Mouse (Mus musculus): ENCODE data around the gene Tle4. TPM values are rescaled to one million over a fixed set of nuclear protein-coding genes. Genes with fewer than 3 reads are reported as not detected.
A peak's percentile ranks its signal among the peaks of the same experiment; 100 is the strongest.
"Not testable (repeated sequence)": the region's sequence is repeated elsewhere in the genome, so short reads cannot be mapped to it uniquely, and the experiment has no call there.

Tle4 gene
- 4.6 TPM in 2 replicates for polyA plus RNA-seq (2015; fragmentation: Nextera tagmentation; extraction: Ambion mirVana)

GRCm38 (mm10) chr19:14597917-14598689 is at the start of gene Tle4:
Gene Tle4, minus strand, starts transcription at chr19:14598051.
- H3K9ac ChIP-seq, result peak within 1 kb of the TSS; percentile 94
- H3K4me1 ChIP-seq (replicated peaks), result peaks cover 40% of the 10 kb centered on the region
- H3K36me3 ChIP-seq (replicated peaks), result 0 out of 2 replicates have a peak, but pooled peaks cover 11% of the 10 kb centered on the region
- H3K27me3 ChIP-seq, result no peaks in the 10 kb centered on the region; the same call in 1 of the 2 replicates
- ATAC-seq (ENCODE audit: insufficient read depth), result peak; percentile 94
- peak within 1 kb of the TSS; percentile 93 for H3K27ac ChIP-seq (replicated peaks)
- peak within 1 kb of the TSS; percentile 92 for H3K4me3 ChIP-seq (replicated peaks)
- under 1% methylated on average over 71 of the region's 71 CpGs for WGBS (ENCODE audit: insufficient replicate concordance)
- peak within 1 kb of the TSS; percentile 97 for H3K4me2 ChIP-seq
- H3K9me3 ChIP-seq (replicated peaks), result no peaks in the 10 kb centered on the region

GRCm38 (mm10) chr19:14645666-14646065 is 47.8 kb upstream of the Tle4 start:
- Histone ChIP-seq H3K4me1 (replicated peaks) (no peaks in the 10 kb centered on the region), H3K27me3 (no peaks in the 10 kb centered on the region), H3K9me3 (replicated peaks) (no peaks in the 10 kb centered on the region), H3K9ac (no peak overlapping the region), H3K36me3 (replicated peaks) (no peaks in the 10 kb centered on the region), H3K27ac (replicated peaks) (no peak overlapping the region), H3K4me3 (replicated peaks) (no peak overlapping the region), H3K4me2 (no peak overlapping the region)
- ATAC-seq (ENCODE audit: insufficient read depth), result no peak
- 25% methylated on average over 2 of the region's 2 CpGs for WGBS (ENCODE audit: insufficient replicate concordance)

GRCm38 (mm10) chr19:14644756-14645155 is 46.9 kb upstream of the Tle4 start:
- no peak overlapping the region for H3K27ac ChIP-seq (replicated peaks)
- H3K27me3 ChIP-seq, result no peaks in the 10 kb centered on the region
- no peak overlapping the region for H3K9ac ChIP-seq
- H3K36me3 ChIP-seq (replicated peaks), result no peaks in the 10 kb centered on the region
- no peak overlapping the region for H3K4me3 ChIP-seq (replicated peaks)
- no peak for ATAC-seq (ENCODE audit: insufficient read depth)
- H3K9me3 ChIP-seq (replicated peaks), result no peaks in the 10 kb centered on the region
- 56% methylated on average over 3 of the region's 3 CpGs for WGBS (ENCODE audit: insufficient replicate concordance)
- H3K4me2 ChIP-seq, result no peak overlapping the region
- no peaks in the 10 kb centered on the region for H3K4me1 ChIP-seq (replicated peaks)

DNA sequence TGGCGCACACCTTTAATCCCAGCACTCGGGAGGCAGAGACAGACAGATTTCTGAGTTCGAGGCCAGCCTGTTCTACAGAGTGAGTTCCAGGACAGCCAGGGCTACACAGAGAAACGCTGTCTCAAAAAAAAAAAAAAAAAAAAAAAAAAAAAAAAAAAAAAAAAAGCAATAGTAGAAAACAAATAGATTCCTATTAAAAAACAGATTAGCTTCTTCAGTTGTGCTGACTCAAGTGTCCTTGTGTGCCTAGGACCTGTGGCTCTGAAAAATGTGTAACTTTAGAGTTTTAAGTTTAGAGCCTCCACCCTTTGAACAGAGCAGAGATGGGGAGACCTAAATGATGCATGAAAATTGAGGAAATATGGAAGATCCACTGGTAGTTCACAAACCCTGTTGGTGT is 45.2 kb upstream of the Tle4 start:
- H3K4me3 ChIP-seq (replicated peaks); H3K9ac ChIP-seq; H3K36me3 ChIP-seq (replicated peaks); H3K4me2 ChIP-seq; H3K9me3 ChIP-seq (replicated peaks); H3K4me1 ChIP-seq (replicated peaks); H3K27me3 ChIP-seq; ATAC-seq (ENCODE audit: insufficient read depth); H3K27ac ChIP-seq (replicated peaks): not testable (repeated sequence)
- 76% methylated on average over 4 of the region's 4 CpGs for WGBS (ENCODE audit: insufficient replicate concordance)

DNA sequence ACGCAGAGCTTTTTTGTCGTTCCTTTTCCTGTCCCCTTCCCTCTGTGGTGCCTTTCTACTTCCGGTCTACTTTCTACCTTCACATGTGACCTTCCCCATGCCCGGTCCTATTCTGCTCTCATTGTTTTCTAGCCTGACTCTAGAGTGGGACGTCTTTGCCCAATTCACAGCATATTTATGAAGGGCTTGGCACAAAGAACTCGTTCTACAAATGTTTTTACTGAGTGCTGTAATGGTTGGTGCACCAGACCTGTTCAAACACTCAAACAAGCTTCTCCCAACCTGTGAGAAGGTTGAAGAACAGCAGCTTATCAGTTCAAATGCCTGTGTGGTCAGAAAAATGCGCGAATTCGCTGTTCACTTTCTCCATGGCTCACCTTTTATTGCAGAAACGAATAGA is 44.8 kb upstream of the Tle4 start:
- no peaks in the 10 kb centered on the region for H3K27me3 ChIP-seq
- no peaks in the 10 kb centered on the region for H3K36me3 ChIP-seq (replicated peaks)
- H3K4me2 ChIP-seq, result no peak overlapping the region
- WGBS (ENCODE audit: insufficient replicate concordance), result 46% methylated on average over 10 of the region's 10 CpGs
- H3K27ac ChIP-seq (replicated peaks), result no peak overlapping the region
- no peak overlapping the region for H3K4me3 ChIP-seq (replicated peaks)
- H3K9me3 ChIP-seq (replicated peaks), result no peaks in the 10 kb centered on the region
- no peak for ATAC-seq (ENCODE audit: insufficient read depth)
- no peaks in the 10 kb centered on the region for H3K4me1 ChIP-seq (replicated peaks)
- H3K9ac ChIP-seq, result no peak overlapping the region

GRCm38 (mm10) chr19:14635213-14635928 is 37.5 kb upstream of the Tle4 start:
- 0 out of 2 replicates have a peak, but pooled peaks have one; percentile 31 for ATAC-seq (ENCODE audit: insufficient read depth)
- no peak overlapping the region for H3K9ac ChIP-seq
- no peaks in the 10 kb centered on the region for H3K27me3 ChIP-seq
- H3K36me3 ChIP-seq (replicated peaks), result no peaks in the 10 kb centered on the region
- H3K4me1 ChIP-seq (replicated peaks), result peaks cover 7% of the 10 kb centered on the region; the same call in 1 of the 2 replicates
- WGBS (ENCODE audit: insufficient replicate concordance), result 18% methylated on average over 10 of the region's 10 CpGs
- H3K4me2 ChIP-seq, result peak overlapping the region; percentile 20; the same call in 1 of the 2 replicates
- 0 out of 2 replicates have a peak overlapping the region, but pooled peaks have one; percentile 38 for H3K27ac ChIP-seq (replicated peaks)
- H3K9me3 ChIP-seq (replicated peaks), result no peaks in the 10 kb centered on the region
- no peak overlapping the region for H3K4me3 ChIP-seq (replicated peaks)

DNA sequence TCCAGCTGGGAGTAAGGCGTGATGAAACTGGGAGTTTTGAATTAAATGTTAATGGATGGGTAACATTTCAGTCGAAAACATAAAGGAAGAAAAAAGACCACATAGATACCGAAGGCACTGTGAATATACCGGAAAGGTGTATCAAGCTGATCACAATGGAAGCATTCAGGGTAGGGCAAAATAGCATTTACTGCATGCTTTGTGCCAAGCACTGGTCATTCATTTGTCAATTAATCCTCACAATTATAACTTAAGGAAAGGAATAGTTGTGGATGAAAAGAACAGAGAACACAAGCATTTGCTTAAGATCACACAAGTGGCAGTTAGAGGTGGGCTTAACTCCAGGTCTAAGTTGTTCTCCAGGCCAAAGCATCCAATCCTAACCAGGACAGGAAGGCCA is 25.5 kb upstream of the Tle4 start:
- Histone ChIP-seq H3K27me3 (no peaks in the 10 kb centered on the region), H3K9ac (no peak overlapping the region), H3K4me3 (replicated peaks) (no peak overlapping the region), H3K4me1 (replicated peaks) (no peaks in the 10 kb centered on the region), H3K9me3 (replicated peaks) (no peaks in the 10 kb centered on the region), H3K4me2 (no peak overlapping the region), H3K27ac (replicated peaks) (no peak overlapping the region), H3K36me3 (replicated peaks) (no peaks in the 10 kb centered on the region)
- WGBS (ENCODE audit: insufficient replicate concordance), result 63% methylated on average over 4 of the region's 4 CpGs
- no peak for ATAC-seq (ENCODE audit: insufficient read depth)

- Histone ChIP-seq H3K4me2 (no peak overlapping the region), H3K36me3 (replicated peaks) (no peaks in the 10 kb centered on the region), H3K4me1 (replicated peaks) (no peaks in the 10 kb centered on the region), H3K27ac (replicated peaks) (no peak overlapping the region), H3K9me3 (replicated peaks) (no peaks in the 10 kb centered on the region), H3K9ac (no peak overlapping the region), H3K4me3 (replicated peaks) (no peak overlapping the region), H3K27me3 (no peaks in the 10 kb centered on the region)
- ATAC-seq (ENCODE audit: insufficient read depth), result no peak
- WGBS (ENCODE audit: insufficient replicate concordance), result 80% methylated on average over 1 of the region's 1 CpGs
Measured at GRCm38 (mm10) chr19:14620534-14620933, 22.7 kb upstream of the Tle4 start.

DNA sequence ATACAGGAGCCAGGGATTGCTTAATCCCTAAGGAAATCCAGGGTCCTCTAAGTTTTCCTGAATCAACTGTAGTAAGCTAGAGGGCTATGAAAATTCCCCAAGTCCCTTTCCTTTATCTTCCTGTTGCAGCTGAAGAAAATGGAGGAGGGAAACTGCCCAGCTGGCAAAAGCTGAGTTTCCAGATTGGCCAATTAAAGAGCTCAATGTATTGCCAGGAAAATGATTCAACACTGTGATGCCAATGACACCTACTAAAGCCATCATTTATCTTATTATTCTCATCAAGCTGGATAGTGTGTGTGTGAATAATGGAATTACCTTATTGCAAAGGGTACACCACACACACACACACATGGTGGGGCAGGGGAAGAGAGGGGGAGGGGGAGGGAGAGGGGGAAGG is 22.0 kb upstream of the Tle4 start:
- no peak overlapping the region for H3K4me2 ChIP-seq
- no peaks in the 10 kb centered on the region for H3K4me1 ChIP-seq (replicated peaks)
- no peaks in the 10 kb centered on the region for H3K36me3 ChIP-seq (replicated peaks)
- H3K9me3 ChIP-seq (replicated peaks), result no peaks in the 10 kb centered on the region
- H3K27ac ChIP-seq (replicated peaks), result no peak overlapping the region
- H3K9ac ChIP-seq, result no peak overlapping the region
- H3K4me3 ChIP-seq (replicated peaks), result no peak overlapping the region
- no peak for ATAC-seq (ENCODE audit: insufficient read depth)
- H3K27me3 ChIP-seq, result no peaks in the 10 kb centered on the region

- no peak for ATAC-seq (ENCODE audit: insufficient read depth)
- Histone ChIP-seq H3K4me3 (replicated peaks) (no peak overlapping the region), H3K4me1 (replicated peaks) (no peaks in the 10 kb centered on the region), H3K4me2 (no peak overlapping the region), H3K27ac (replicated peaks) (no peak overlapping the region), H3K36me3 (replicated peaks) (no peaks in the 10 kb centered on the region), H3K9me3 (replicated peaks) (no peaks in the 10 kb centered on the region), H3K27me3 (no peaks in the 10 kb centered on the region), H3K9ac (no peak overlapping the region)
- 65% methylated on average over 5 of the region's 5 CpGs for WGBS (ENCODE audit: insufficient replicate concordance)
Measured at GRCm38 (mm10) chr19:14614816-14615215, 17.0 kb upstream of the Tle4 start.

GRCm38 (mm10) chr19:14610542-14611317 is 12.9 kb upstream of the Tle4 start:
- H3K27me3 ChIP-seq, result no peaks in the 10 kb centered on the region
- H3K27ac ChIP-seq (replicated peaks), result no peak overlapping the region
- WGBS (ENCODE audit: insufficient replicate concordance), result 32% methylated on average over 8 of the region's 8 CpGs
- no peaks in the 10 kb centered on the region for H3K9me3 ChIP-seq (replicated peaks)
- no peaks in the 10 kb centered on the region for H3K4me1 ChIP-seq (replicated peaks)
- no peaks in the 10 kb centered on the region for H3K36me3 ChIP-seq (replicated peaks)
- no peak overlapping the region for H3K9ac ChIP-seq
- H3K4me2 ChIP-seq, result no peak overlapping the region
- ATAC-seq (ENCODE audit: insufficient read depth), result no peak
- no peak overlapping the region for H3K4me3 ChIP-seq (replicated peaks)
